Mouse (Mus musculus): ENCODE measurements around the gene Exo5.

- TF ChIP-seq POLR2A (IDR thresholded peaks at IDR 0.05; ENCODE audit: control insufficient read depth, low read depth, low read length) = no peak
- TF ChIP-seq CTCF (IDR thresholded peaks at IDR 0.05; ENCODE audit: control insufficient read depth, insufficient read depth, insufficient replicate concordance, low read depth, low read length) = no peak
Measured at GRCm38 (mm10) chr4:120913443-120913842, 11.4 kb downstream of the Exo5 start.
